Mouse (Mus musculus) heart, embryonic 11.5 days (tissue): ENCODE data around the gene Sall4. TPM values are rescaled to one million over a fixed set of nuclear protein-coding genes. Genes with fewer than 3 reads are reported as not detected.
"Not testable (repeated sequence)": the region's sequence is repeated elsewhere in the genome, so short reads cannot be mapped to it uniquely, and the experiment has no call there.

Experiments used
- ATAC-seq: fragments of 200-750 bp; cut with Nextera tagmentation; replicated peaks from 2 replicates; pipeline ENCODE4 v1.8.0; 2017; ENCODE audit warnings: moderate library complexity; ENCODE audit not compliant: insufficient number of reproducible peaks, low FRiP score, low TSS enrichment
- H3K27ac ChIP-seq: fragments of 300-500 bp; sonication (generic); 2 replicates; pipeline ENCODE4 v1.5.1; 2014; ENCODE audit warnings: mild to moderate bottlenecking, low read depth, low read length
- H3K27me3 ChIP-seq: fragments of 300-500 bp; sonication (generic); 2 replicates; pipeline ENCODE4 v1.6.1; 2014; ENCODE audit warnings: mild to moderate bottlenecking, low read length, mixed read lengths; ENCODE audit not compliant: control insufficient read depth, insufficient read depth
- H3K36me3 ChIP-seq: fragments of 300-500 bp; sonication (generic); 2 replicates; pipeline ENCODE4 v1.6.1; 2014; ENCODE audit warnings: mild to moderate bottlenecking, low read length, moderate library complexity, mixed read lengths; ENCODE audit not compliant: control insufficient read depth, insufficient read depth
- H3K4me1 ChIP-seq: fragments of 300-500 bp; sonication (generic); 2 replicates; pipeline ENCODE4 v1.6.1; 2014; ENCODE audit warnings: low read length; ENCODE audit not compliant: control insufficient read depth, insufficient read depth
- H3K4me2 ChIP-seq: fragments of 300-500 bp; sonication (generic); 2 replicates; pipeline ENCODE4 v1.6.1; 2014; ENCODE audit warnings: mild to moderate bottlenecking, moderate library complexity
- H3K4me3 ChIP-seq: fragments of 300-500 bp; sonication (generic); 2 replicates; pipeline ENCODE4 v1.5.1; 2014; ENCODE audit warnings: low read depth, low read length
- H3K9ac ChIP-seq: fragments of 300-500 bp; sonication (generic); 2 replicates; pipeline ENCODE4 v1.6.1; 2014; ENCODE audit warnings: mild to moderate bottlenecking, low read depth, low read length, moderate library complexity
- H3K9me3 ChIP-seq: fragments of 300-500 bp; sonication (generic); replicated peaks from 2 replicates; pipeline ENCODE4 v1.6.1; 2016; ENCODE audit warnings: low read length; ENCODE audit not compliant: control insufficient read depth
- WGBS: fragments of 180-500 bp; shearing (Covaris S2); extraction: QIAGEN DNeasy Blood & Tissue Kit; methylation state at CpG from one replicate; pipeline ENCODE4 v1.1.7; 2014; ENCODE audit not compliant: insufficient replicate concordance; 5-methylcytosine and 5-hydroxymethylcytosine counted together
- polyA plus RNA-seq: library from polyadenylated mRNA; unstranded; fragments of >200 nt; fragmentation: Nextera tagmentation; extraction: Ambion mirVana; gene quantifications from 2 replicates; pipeline ENCODE4 v1.2.1, GENCODE M21; 2014

Gene Sall4
- polyA plus RNA-seq, 1 experiment from 2014 or later, result 4.3 TPM

DNA sequence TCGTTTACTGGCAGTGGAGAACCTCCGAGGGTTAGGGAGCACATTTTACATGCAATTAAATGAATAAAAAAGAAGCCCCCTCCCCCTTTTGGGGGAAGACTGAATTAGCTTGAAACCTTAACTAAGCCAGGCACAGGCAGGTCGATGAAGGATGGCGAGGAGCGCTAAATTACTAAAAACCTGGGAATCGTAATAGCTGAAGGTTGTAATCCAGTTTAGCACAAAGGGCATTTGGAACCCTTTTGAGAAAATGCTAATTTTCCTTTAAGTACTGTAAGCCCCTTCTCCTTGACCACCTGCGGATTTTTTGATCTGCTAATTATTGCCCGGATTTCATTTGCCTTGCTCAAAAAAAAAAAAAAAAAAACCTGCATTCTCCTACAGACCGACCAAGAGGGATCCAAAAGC is 3.3 kb downstream of the Sall4 start:
- Histone ChIP-seq H3K4me2 (peak overlapping the region; percentile 12; the same call in 1 of the 2 replicates), H3K9ac (no peak overlapping the region), H3K36me3 (no peaks in the 10 kb centered on the region), H3K27me3 (peaks cover 22% of the 10 kb centered on the region), H3K4me3 (peak overlapping the region; percentile 72; the same call in 1 of the 2 replicates), H3K9me3 (no peaks in the 10 kb centered on the region), H3K27ac (no peak overlapping the region), H3K4me1 (peaks cover 4% of the 10 kb centered on the region)
- no peak for ATAC-seq
- 21% methylated on average over 9 of the region's 9 CpGs for WGBS

DNA sequence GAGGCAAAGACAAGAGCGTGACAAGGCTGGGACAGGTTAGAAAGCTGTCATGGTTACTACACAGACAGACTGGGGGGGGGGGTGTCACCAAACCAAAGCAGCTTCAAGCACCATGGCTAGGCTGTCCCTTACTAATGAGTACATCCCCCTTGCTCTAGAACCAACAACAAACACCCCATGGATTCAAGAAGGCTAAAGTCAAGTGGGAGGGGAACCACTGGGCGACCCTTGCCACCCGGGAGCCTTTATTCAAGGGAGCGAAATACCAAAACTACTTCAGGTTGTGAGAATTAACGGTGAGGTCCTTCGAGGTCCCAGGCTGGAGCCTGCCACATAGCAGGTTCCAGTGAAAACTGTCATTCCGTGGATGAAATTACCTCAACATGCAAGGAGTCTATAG is 4.0 kb downstream of the Sall4 start:
- Histone ChIP-seq H3K4me3 (no peak overlapping the region), H3K36me3 (no peaks in the 10 kb centered on the region), H3K9ac (no peak overlapping the region), H3K4me2 (peak overlapping the region; percentile 12; the same call in 1 of the 2 replicates), H3K27ac (no peak overlapping the region), H3K27me3 (peaks cover 22% of the 10 kb centered on the region), H3K9me3 (no peaks in the 10 kb centered on the region), H3K4me1 (peaks cover 4% of the 10 kb centered on the region)
- ATAC-seq, result no peak
- 19% methylated on average over 7 of the region's 7 CpGs for WGBS

DNA sequence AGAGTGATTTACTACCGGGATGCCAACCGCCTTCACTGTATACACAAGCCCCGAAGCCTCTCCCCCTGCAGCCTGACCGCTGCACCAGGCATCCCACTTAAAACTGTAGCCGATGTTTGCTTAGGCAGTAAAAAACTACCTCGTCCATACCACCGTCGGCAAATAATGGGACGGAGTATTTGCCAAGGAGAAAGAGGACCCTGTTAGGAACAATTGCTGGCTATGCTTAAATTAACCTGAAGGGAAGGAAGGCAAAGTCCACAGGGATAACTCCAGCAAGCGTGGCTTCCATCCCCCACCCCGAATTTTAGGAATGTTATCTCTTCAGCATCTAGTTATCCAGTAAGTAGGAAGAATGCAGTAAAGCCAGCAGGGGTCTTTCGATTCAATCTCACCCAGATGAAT is 5.3 kb downstream of the Sall4 start:
- WGBS, result 9% methylated on average over 12 of the region's 12 CpGs
- H3K27ac ChIP-seq, result no peak overlapping the region
- H3K4me3 ChIP-seq, result 0 out of 2 replicates have a peak overlapping the region, but pooled peaks have one; percentile 6
- H3K36me3 ChIP-seq, result no peaks in the 10 kb centered on the region
- H3K4me2 ChIP-seq, result peak overlapping the region; percentile 41
- peaks cover 18% of the 10 kb centered on the region for H3K27me3 ChIP-seq
- H3K9ac ChIP-seq, result no peak overlapping the region
- peaks cover 4% of the 10 kb centered on the region for H3K4me1 ChIP-seq
- no peaks in the 10 kb centered on the region for H3K9me3 ChIP-seq
- no peak for ATAC-seq

DNA sequence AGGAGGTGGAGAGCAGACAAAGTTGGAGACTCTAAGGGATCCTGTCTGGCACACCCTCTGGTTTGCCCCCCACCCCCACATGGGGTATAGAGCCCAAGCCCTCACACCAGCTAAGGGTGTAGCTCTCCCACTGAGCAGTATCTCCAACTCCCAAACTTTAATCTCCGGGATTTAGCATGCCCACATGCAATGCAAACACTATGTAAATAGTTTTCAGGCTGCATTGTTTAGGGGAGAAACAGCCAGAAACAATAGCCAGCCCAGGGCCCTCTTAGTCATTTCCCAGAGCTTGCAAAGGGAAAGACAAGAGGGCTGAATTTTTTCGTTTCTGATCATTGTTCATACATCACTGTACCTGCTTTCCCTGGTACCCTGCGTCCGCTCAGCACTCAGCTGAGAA is 5.8 kb downstream of the Sall4 start:
- H3K4me2 ChIP-seq, result peak overlapping the region; percentile 41
- 30% methylated on average over 4 of the region's 4 CpGs for WGBS
- H3K9ac ChIP-seq, result no peak overlapping the region

DNA sequence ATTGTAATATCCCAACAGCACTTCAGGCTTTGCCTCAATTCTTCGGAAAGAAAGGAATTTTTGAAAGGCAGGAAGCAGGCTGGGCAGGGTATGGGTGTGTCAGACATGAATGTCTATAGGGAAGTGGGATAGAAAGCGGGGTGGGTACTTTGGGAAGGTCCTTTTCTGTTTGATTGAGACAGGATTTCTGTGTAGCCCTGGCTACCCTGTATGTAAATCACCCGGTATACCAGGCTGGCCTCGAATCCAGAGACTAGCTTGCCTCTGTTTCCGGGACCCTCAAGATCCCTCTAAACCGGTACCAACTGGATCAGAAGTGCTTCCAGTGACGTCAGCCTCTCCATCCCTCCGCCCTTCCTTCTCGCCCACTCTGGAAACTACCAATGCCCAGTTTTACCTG is 6.6 kb downstream of the Sall4 start:
- Histone ChIP-seq H3K27ac (no peak overlapping the region), H3K27me3 (peaks cover 15% of the 10 kb centered on the region), H3K4me3 (no peak overlapping the region), H3K4me1 (peaks cover 4% of the 10 kb centered on the region), H3K9ac (no peak overlapping the region), H3K9me3 (no peaks in the 10 kb centered on the region), H3K36me3 (no peaks in the 10 kb centered on the region), H3K4me2 (no peak overlapping the region)
- 73% methylated on average over 9 of the region's 9 CpGs for WGBS
- ATAC-seq, result no peak

More for the DNA sequence above, 5.8 kb downstream of the Sall4 start:
- ATAC-seq, result no peak
- Histone ChIP-seq H3K4me3 (0 out of 2 replicates have a peak overlapping the region, but pooled peaks have one; percentile 6), H3K4me1 (peaks cover 4% of the 10 kb centered on the region), H3K27ac (no peak overlapping the region), H3K36me3 (no peaks in the 10 kb centered on the region), H3K9me3 (no peaks in the 10 kb centered on the region), H3K27me3 (peaks cover 18% of the 10 kb centered on the region)

DNA sequence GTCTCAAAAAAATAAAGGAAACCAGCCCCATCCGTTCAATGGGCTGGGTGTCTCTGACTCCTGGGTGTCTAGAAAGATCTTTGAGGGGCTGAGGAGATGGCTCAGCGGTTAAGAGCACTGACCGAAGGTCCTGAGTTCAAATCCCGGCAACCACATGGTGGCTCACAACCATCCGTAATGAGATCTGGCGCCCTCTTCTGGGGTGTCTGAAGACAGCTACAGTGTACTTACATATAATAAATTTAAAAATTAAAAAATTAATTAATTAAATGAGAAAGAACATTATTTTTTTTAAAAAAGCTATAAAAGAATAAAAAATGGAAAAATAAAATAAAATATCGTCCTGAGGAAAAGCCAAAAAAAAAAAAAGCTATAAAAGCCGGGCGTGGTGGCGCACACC is 23.3 kb downstream of the Sall4 start:
- not testable (repeated sequence) for H3K4me1 ChIP-seq, H3K27me3 ChIP-seq, H3K9ac ChIP-seq, H3K4me3 ChIP-seq, H3K4me2 ChIP-seq, ATAC-seq, H3K27ac ChIP-seq, H3K36me3 ChIP-seq, H3K9me3 ChIP-seq
- WGBS, result 80% methylated on average over 10 of the region's 10 CpGs

DNA sequence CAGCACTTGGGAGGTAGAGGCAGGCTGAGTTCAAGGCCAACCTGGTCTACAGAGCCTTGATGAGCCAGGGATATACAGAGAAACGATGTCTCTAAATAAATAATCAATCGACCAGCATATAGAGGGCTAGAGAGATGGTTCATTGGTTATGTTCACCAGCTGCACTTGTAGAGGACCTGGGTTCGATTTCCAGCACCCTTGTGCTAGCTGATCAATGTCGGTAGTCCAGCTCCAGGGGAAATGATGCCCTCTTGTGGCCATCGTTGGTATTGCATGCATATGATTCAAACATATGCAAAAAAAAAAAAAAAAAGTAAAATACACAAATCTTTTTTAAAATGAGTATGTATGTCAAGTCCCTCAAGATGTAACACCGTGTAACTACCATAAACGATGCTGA is 25.1 kb downstream of the Sall4 start:
- Histone ChIP-seq H3K27me3 (no peaks in the 10 kb centered on the region), H3K4me3 (no peak overlapping the region), H3K36me3 (no peaks in the 10 kb centered on the region), H3K27ac (no peak overlapping the region), H3K4me2 (peak overlapping the region; percentile 82; the same call in 1 of the 2 replicates), H3K9ac (no peak overlapping the region), H3K4me1 (no peaks in the 10 kb centered on the region), H3K9me3 (peaks cover 2% of the 10 kb centered on the region; the same call in 1 of the 2 replicates)
- no peak for ATAC-seq
- 14% methylated on average over 7 of the region's 7 CpGs for WGBS

DNA sequence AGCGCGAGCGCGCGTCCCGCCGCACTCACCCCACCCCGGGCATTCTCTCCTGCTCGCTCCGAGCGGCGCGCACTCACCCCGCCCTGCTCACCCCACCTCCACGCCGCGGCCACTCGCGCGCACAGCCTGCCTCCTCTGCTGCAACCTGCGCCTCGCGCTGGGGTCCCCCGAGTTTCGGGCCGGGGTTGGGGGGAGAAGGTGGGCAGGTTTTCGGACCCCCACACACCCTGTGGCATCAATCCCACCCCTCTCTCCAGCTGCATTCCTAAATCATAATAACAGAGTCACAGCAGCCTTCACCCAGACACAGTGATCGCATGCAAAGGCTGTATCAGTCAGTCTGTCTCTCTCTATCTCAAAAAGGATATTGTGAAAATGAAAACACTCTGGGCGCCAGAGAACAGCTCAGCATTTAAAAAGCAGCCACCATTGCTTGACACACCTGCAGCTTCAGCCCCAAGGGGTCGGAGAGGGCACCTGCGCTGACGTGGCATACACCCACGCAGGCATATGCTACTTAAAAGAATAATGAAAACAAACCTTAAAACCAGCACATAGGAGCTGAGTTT is 25.6 kb downstream of the Sall4 start, which contains the start of gene Atp9a:
TSS of gene Atp9a (minus strand) at position 351 of the 569 bp plus-strand sequence.
- 0 out of 2 replicates have a peak, but pooled peaks have one; percentile 28 for ATAC-seq

More for the DNA sequence above, 25.6 kb downstream of the Sall4 start, which contains the start of gene Atp9a:
- WGBS, result 9% methylated on average over 17 of the region's 33 CpGs
- H3K9ac ChIP-seq, result peak within 1 kb of the TSS; percentile 80
- no peak within 1 kb of the TSS for H3K27ac ChIP-seq
- peaks cover 2% of the 10 kb centered on the region; the same call in 1 of the 2 replicates for H3K9me3 ChIP-seq
- H3K36me3 ChIP-seq, result no peaks in the 10 kb centered on the region
- H3K4me1 ChIP-seq, result no peaks in the 10 kb centered on the region
- no peaks in the 10 kb centered on the region for H3K27me3 ChIP-seq
- peak within 1 kb of the TSS; percentile 71 for H3K4me3 ChIP-seq
- peak within 1 kb of the TSS; percentile 82 for H3K4me2 ChIP-seq
